Mouse (Mus musculus): ENCODE measurements around the gene Ufd1.

- TF ChIP-seq POLR2A (IDR thresholded peaks at IDR 0.05; ENCODE audit: low read depth, low read length) (no peak), CTCF (IDR thresholded peaks at IDR 0.05; ENCODE audit: extremely low read depth, insufficient read depth, insufficient read length, insufficient replicate concordance) (no peak)
These were observed 34.8 kb downstream of the Ufd1 start for GRCm38 (mm10) chr16:18846301-18846820.

All from spleen, adult 2 months (tissue).